Mouse (Mus musculus) thymus, postnatal 14 days (tissue): ENCODE measurements at regions not wholly inside any gene's neighbourhood (a gene's known extent, or its start where the extent isn't known, plus 50 kb on each side); places are given as distances from the start of the nearest gene placed in this dataset.

Experiments used
- DNase-seq: peaks from one replicate; pipeline ENCODE4 v3.0.0; 2021

- no peak for DNase-seq
Observed at GRCm38 (mm10) chr3:149623851-149624532, 633.6 kb upstream of the Adgrl2 start.

GRCm38 (mm10) chr3:149603865-149604264 is 613.5 kb upstream of the Adgrl2 start:
- DNase-seq = no peak

- DNase-seq = no peak
Observed at GRCm38 (mm10) chr3:149601276-149601675, 610.9 kb upstream of the Adgrl2 start.

GRCm38 (mm10) chr3:149594470-149594869 is 604.1 kb upstream of the Adgrl2 start:
- peak; percentile 5 for DNase-seq

DNA sequence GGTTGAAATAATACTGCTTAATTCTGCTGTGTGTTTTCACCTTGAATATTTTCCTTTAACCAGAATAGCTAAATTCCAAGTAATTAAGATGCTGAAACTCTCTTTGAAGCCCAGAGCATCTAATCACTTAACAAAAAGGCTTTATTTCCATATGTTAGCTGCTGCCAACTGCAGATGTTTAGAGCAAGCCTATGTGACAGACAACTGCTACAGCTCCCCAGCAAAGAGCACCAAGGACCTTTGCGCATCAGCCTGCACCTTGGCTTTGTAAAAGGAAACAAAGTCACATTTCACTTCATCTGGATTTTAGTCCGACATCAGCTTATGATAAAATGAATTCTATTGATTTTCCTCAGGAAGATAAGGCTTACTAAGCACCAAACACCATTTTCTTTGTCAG is 595.4 kb upstream of the Adgrl2 start:
- DNase-seq = no peak

DNA sequence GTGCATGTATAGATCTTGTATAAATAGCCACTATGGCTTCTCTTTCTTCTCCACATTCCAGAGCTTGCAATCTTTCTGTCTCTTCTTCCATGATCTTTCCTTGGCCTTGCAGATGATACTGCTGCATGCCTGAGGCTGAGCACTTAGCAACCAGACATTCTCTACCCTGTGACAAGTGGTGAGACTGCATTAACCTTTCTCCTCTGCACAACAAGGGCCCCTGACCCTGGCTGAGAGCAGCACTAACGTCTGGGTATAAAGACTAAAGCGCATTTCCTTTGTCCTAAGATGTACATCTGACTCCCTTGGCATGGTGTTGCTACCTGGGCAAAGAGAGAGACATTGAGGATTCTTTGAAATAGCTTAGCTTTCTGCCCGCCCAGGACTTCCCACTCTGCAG is 590.8 kb upstream of the Adgrl2 start:
- no peak for DNase-seq

- no peak for DNase-seq
Observed at GRCm38 (mm10) chr3:149575678-149576077, 585.3 kb upstream of the Adgrl2 start.

DNA sequence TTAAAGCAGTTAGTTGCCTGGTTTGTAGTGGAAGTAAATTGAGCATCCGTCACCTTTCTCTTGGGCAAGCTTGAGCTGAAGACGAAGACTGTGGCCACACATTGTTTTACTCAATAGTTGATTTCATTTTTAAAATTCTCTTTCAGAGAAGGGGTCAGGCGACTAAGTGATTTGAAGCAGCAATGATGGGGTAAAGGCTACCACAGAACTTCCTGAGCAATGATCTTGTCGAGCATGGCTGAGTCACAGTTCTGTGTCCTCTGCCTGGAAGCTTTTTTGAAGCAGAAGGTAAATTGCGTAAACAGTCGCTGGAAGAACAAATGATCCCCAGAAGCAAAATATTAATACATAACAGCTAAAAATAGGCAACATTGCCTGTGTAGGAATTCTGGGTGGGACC is 576.5 kb upstream of the Adgrl2 start:
- no peak for DNase-seq

- DNase-seq = no peak
Observed at GRCm38 (mm10) chr3:149550231-149550951, 560.0 kb upstream of the Adgrl2 start.

GRCm38 (mm10) chr3:149547045-149547444 is 556.7 kb upstream of the Adgrl2 start:
- peak; percentile 42 for DNase-seq

GRCm38 (mm10) chr3:149546256-149546655 is 555.9 kb upstream of the Adgrl2 start:
- DNase-seq = no peak

GRCm38 (mm10) chr3:149534183-149534582 is 543.8 kb upstream of the Adgrl2 start:
- DNase-seq = no peak

- DNase-seq = no peak
Observed at GRCm38 (mm10) chr3:149530026-149530607, 539.8 kb upstream of the Adgrl2 start.

- no peak for DNase-seq
Observed at GRCm38 (mm10) chr3:149526509-149526908, 536.2 kb upstream of the Adgrl2 start.

DNA sequence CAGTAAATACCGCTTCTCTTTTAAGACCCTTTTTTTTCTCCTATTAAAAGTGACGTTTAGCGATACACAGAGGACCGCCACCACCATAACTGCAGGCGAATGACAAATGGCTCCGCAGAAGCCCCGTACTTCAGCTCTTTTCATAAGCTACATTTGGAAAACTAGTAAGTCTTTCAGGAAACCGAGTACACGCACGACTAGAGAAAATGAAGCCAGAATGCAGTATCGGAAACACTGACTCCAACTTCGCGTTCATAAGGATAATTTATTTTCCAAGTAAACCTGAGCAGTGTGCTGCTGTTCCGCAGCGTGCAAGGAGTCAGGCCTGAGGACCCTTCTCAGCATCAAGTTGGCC is 529.2 kb upstream of the Adgrl2 start:
- no peak for DNase-seq

- no peak for DNase-seq
Observed at GRCm38 (mm10) chr3:149518928-149519574, 528.7 kb upstream of the Adgrl2 start.

- no peak for DNase-seq
Observed at GRCm38 (mm10) chr3:149517537-149517936, 527.2 kb upstream of the Adgrl2 start.

DNA sequence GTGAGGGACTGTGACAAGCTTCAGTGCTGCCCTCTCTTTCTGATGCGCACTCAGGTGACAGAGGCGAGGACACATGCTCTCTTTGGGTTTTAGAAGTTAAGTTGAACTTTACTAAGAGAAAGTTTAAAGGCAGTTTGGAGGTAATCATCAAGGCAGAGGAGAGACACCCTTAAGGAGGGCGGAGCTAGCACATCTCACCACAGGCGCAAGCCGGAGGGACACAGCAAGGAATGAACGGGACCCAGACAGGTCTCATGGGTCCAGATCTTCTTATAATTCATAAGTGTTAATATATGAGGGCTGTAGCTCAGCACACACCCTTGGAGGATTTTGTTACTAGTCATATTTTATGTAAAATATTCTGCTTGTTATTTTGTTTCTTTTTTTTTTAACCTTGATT is 518.8 kb upstream of the Adgrl2 start:
- no peak for DNase-seq

GRCm38 (mm10) chr3:149508671-149509070 is 518.3 kb upstream of the Adgrl2 start:
- DNase-seq = no peak

GRCm38 (mm10) chr3:149505692-149506091 is 515.3 kb upstream of the Adgrl2 start:
- no peak for DNase-seq

- DNase-seq = no peak
Observed at GRCm38 (mm10) chr3:149503992-149504391, 513.6 kb upstream of the Adgrl2 start.

DNA sequence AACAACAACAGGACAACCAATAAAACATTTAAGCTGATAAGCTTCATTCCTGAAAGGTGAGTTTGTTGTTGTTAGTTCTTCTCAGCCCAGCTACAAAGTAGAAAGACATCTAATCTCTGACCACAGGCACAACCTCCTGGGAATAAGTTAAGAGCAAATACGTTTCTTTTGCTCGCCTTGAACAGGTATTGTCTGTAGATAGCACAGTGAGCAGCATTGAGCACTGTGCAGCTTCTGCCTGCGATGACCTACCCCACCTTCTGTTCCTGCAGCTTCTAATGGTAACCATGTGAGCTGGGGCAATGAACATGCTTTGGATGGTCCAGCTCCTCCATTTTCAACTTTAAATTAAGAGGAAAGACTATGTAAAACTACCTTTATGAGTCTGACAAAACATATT is 509.8 kb upstream of the Adgrl2 start:
- no peak for DNase-seq

GRCm38 (mm10) chr3:149498765-149499164 is 508.4 kb upstream of the Adgrl2 start:
- DNase-seq = no peak
